Mouse (Mus musculus): ENCODE results near the gene Pex19. TPM values are rescaled to one million over a fixed set of nuclear protein-coding genes. Genes with fewer than 3 reads are reported as not detected.

Pex19 gene
- polyA plus RNA-seq, 1 experiment from 2014 or later, result 38.7 TPM

DNA sequence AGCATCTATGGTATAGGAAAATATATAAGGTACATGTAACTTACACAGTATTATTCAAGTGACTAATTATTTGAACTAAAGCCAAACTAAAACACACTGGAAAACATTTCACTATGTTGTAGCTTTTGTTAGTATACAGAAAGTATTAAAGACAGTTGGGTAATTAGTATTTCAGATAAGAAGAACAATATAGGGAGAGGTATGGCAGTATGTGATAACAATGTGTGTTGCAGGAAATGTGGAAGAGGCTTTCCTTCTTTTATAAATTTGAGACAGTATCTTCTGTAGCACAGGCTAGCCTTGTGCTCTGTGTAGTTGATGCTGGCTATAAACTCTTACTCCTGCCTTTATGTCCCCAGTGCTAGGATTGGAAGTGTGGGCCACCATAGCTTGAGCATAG is 57.4 kb downstream of the Pex19 start:
- Histone ChIP-seq H3K27me3 (no peaks in the 10 kb centered on the region), H3K9me3 (replicated peaks) (no peaks in the 10 kb centered on the region), H3K27ac (replicated peaks) (no peak overlapping the region), H3K9ac (no peak overlapping the region), H3K4me3 (replicated peaks) (no peak overlapping the region), H3K4me2 (no peak overlapping the region), H3K36me3 (replicated peaks) (peaks cover 85% of the 10 kb centered on the region), H3K4me1 (replicated peaks) (no peaks in the 10 kb centered on the region)
- ATAC-seq (ENCODE audit: insufficient read depth), result no peak

Other genes with a start within 250 kb of the Pex19 start
- not detected in 2 replicates for gene Gm10521, start 231.1 kb upstream of the Pex19 start, polyA plus RNA-seq (2015; fragmentation: Nextera tagmentation; extraction: Ambion mirVana)
- 1.8 and 2.7 TPM in 2 replicates for gene Slamf6, start 209.2 kb upstream of the Pex19 start, polyA plus RNA-seq (2015; fragmentation: Nextera tagmentation; extraction: Ambion mirVana)
- gene Vangl2, start 98.3 kb upstream of the Pex19 start, polyA plus RNA-seq (2015; fragmentation: Nextera tagmentation; extraction: Ambion mirVana), result 0.66 and 0.81 TPM in 2 replicates
- gene Nhlh1, start 69.2 kb upstream of the Pex19 start, polyA plus RNA-seq (2015; fragmentation: Nextera tagmentation; extraction: Ambion mirVana), result not detected in 2 replicates
- 70.1 and 73.6 TPM in 2 replicates for gene Copa, start 44.2 kb upstream of the Pex19 start, polyA plus RNA-seq (2015; fragmentation: Nextera tagmentation; extraction: Ambion mirVana)
- 37.6 and 43.5 TPM in 2 replicates for gene Ncstn, start 44.0 kb upstream of the Pex19 start, polyA plus RNA-seq (2015; fragmentation: Nextera tagmentation; extraction: Ambion mirVana)
- gene Dcaf8, start 21.3 kb downstream of the Pex19 start, polyA plus RNA-seq (2015; fragmentation: Nextera tagmentation; extraction: Ambion mirVana), result 55.3 and 62.8 TPM in 2 replicates
- 20.2 and 22.3 TPM in 2 replicates for gene Pea15a, start 80.0 kb downstream of the Pex19 start, polyA plus RNA-seq (2015; fragmentation: Nextera tagmentation; extraction: Ambion mirVana)
- 2.9 and 5.0 TPM in 2 replicates for gene Casq1, start 93.1 kb downstream of the Pex19 start, polyA plus RNA-seq (2015; fragmentation: Nextera tagmentation; extraction: Ambion mirVana)
- 0.02 TPM in 1 of 2 replicates, not detected in the other for gene Atp1a4, start 131.7 kb downstream of the Pex19 start, polyA plus RNA-seq (2015; fragmentation: Nextera tagmentation; extraction: Ambion mirVana)
- gene Igsf8, start 134.9 kb downstream of the Pex19 start, polyA plus RNA-seq (2015; fragmentation: Nextera tagmentation; extraction: Ambion mirVana), result 17.9 and 23.1 TPM in 2 replicates
- gene Atp1a2, start 171.3 kb downstream of the Pex19 start, polyA plus RNA-seq (2015; fragmentation: Nextera tagmentation; extraction: Ambion mirVana), result 0.39 and 0.40 TPM in 2 replicates
- 0.03 TPM in 1 of 2 replicates, not detected in the other for gene Kcnj9, start 202.6 kb downstream of the Pex19 start, polyA plus RNA-seq (2015; fragmentation: Nextera tagmentation; extraction: Ambion mirVana)
- gene Kcnj10, start 214.5 kb downstream of the Pex19 start, polyA plus RNA-seq (2015; fragmentation: Nextera tagmentation; extraction: Ambion mirVana), result 0.09 and 0.12 TPM in 2 replicates
- 1.7 and 1.9 TPM in 2 replicates for gene Pigm, start 249.8 kb downstream of the Pex19 start, polyA plus RNA-seq (2015; fragmentation: Nextera tagmentation; extraction: Ambion mirVana)